Mouse (Mus musculus) midbrain, embryonic 11.5 days (tissue): ENCODE results near the gene Sympk. TPM values are rescaled to one million over a fixed set of nuclear protein-coding genes. Genes with fewer than 3 reads are reported as not detected.

Experiments used
- ATAC-seq: fragments of 200-750 bp; cut with Nextera tagmentation; 2 replicates; pipeline ENCODE4 v1.8.0; 2017; ENCODE audit warnings: moderate TSS enrichment, moderate library complexity; ENCODE audit not compliant: low FRiP score
- DNase-seq: peaks from one replicate; pipeline ENCODE4 v3.0.0; 2015; ENCODE audit warnings: low spot score; ENCODE audit errors: missing footprints
- H3K27ac ChIP-seq: fragments of 300-500 bp; sonication (generic); 2 replicates; pipeline ENCODE4 v1.5.1; 2014; ENCODE audit warnings: low read depth, low read length
- H3K27me3 ChIP-seq: fragments of 300-500 bp; sonication (generic); 2 replicates; pipeline ENCODE4 v1.6.1; 2014; ENCODE audit warnings: mild to moderate bottlenecking, low read length, moderate library complexity, mixed read lengths; ENCODE audit not compliant: control insufficient read depth, insufficient read depth
- H3K36me3 ChIP-seq: fragments of 300-500 bp; sonication (generic); 2 replicates; pipeline ENCODE4 v1.6.1; 2014; ENCODE audit warnings: mild to moderate bottlenecking, low read length, moderate library complexity, mixed read lengths; ENCODE audit not compliant: control insufficient read depth, insufficient read depth
- H3K4me1 ChIP-seq: fragments of 300-500 bp; sonication (generic); 2 replicates; pipeline ENCODE4 v1.6.1; 2014; ENCODE audit warnings: low read length; ENCODE audit not compliant: control insufficient read depth, insufficient read depth
- H3K4me2 ChIP-seq: fragments of 300-500 bp; sonication (generic); 2 replicates; pipeline ENCODE4 v1.6.1; 2014; ENCODE audit warnings: mild to moderate bottlenecking, moderate library complexity
- H3K4me3 ChIP-seq: fragments of 300-500 bp; sonication (generic); 2 replicates; pipeline ENCODE4 v1.5.1; 2014; ENCODE audit warnings: low read depth, low read length
- H3K9ac ChIP-seq: fragments of 300-500 bp; sonication (generic); 2 replicates; pipeline ENCODE4 v1.6.1; 2014; ENCODE audit warnings: low read length
- H3K9me3 ChIP-seq: fragments of 300-500 bp; sonication (generic); 2 replicates; pipeline ENCODE4 v1.6.1; 2016; ENCODE audit warnings: low read length; ENCODE audit not compliant: control insufficient read depth
- WGBS: fragments of 180-500 bp; shearing (Covaris S2); extraction: QIAGEN DNeasy Blood & Tissue Kit; methylation state at CpG from one replicate; pipeline ENCODE4 v1.1.7; 2014; 5-methylcytosine and 5-hydroxymethylcytosine counted together
- polyA plus RNA-seq: library from polyadenylated mRNA; unstranded; fragments of >200 nt; fragmentation: Nextera tagmentation; extraction: Ambion mirVana; gene quantifications from 2 replicates; pipeline ENCODE4 v1.2.1, GENCODE M21; 2014

The Sympk gene
- polyA plus RNA-seq, 1 experiment from 2014 or later = 33.3 TPM

DNA sequence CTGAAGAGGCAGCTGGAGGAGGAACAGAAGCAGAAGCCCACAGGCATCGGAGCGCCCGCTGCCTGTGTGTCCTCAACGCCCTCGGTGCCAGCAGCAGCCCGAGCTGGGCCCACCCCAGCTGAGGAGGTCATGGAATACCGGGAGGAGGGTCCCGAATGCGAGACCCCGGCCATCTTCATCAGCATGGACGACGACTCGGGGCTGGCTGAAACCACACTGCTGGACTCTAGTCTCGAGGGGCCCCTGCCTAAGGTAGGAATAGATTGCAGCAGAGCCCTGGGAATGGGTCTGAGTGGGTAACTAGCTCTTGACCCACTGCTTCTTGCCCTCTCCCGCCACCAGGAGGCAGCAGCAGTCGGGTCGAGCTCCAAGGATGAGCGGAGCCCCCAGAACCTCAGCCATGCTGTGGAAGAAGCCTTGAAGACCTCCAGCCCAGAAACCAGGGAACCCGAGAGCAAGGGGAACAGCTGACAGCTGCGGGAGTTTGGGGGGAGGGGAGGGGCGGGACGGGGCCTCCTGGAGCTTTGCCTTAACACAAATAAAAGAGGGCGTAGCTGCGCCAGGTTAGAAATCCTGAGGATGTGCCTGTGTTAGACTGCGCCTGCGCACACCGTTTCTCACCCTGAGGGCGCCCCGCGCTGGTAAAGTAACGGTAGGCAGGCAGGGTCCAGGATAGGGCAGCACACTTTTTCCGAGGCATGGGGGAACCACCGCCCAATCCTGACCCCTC, 30.0 kb downstream of the Sympk start, which contains the start of gene Rsph6a:
Gene Rsph6a (plus strand): TSS at position 644 of the 730 bp plus-strand sequence.
- peaks cover 20% of the 10 kb centered on the region for H3K36me3 ChIP-seq

DNA sequence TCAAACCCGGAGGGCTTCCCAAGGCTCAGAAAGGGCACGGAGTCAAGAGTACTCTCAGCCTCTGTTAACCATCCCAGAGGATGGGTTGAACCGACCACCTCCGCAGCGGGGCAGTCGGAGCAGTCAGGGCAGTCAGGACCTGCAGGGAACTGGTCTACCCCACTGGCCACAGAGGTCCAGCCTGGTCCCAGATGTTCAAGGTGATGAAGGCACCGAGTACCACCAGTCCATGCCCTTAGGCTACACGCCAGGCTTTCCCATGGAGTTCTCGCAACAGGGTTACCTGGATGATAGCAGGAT, 30.6 kb downstream of the Sympk start:
- DNase-seq = no peak
- H3K4me1 ChIP-seq = peaks cover 6% of the 10 kb centered on the region
- no peaks in the 10 kb centered on the region for H3K27me3 ChIP-seq
- H3K36me3 ChIP-seq = peaks cover 15% of the 10 kb centered on the region
- peak; percentile 58 for ATAC-seq
- no peak overlapping the region for H3K27ac ChIP-seq
- H3K4me2 ChIP-seq = peak overlapping the region; percentile 38
- no peaks in the 10 kb centered on the region for H3K9me3 ChIP-seq
- 65% methylated on average over 9 of the region's 9 CpGs for WGBS
- peak overlapping the region; percentile 35; the same call in 1 of the 2 replicates for H3K9ac ChIP-seq
- H3K4me3 ChIP-seq = 0 out of 2 replicates have a peak overlapping the region, but pooled peaks have one; percentile 22

More for the DNA sequence above, 30.0 kb downstream of the Sympk start, which contains the start of gene Rsph6a:
- 22% methylated on average over 33 of the region's 33 CpGs for WGBS
- H3K27ac ChIP-seq = no peak within 1 kb of the TSS
- H3K9ac ChIP-seq = peak within 1 kb of the TSS; percentile 35
- DNase-seq (peak; percentile 94), ATAC-seq (peak; percentile 81)
- no peaks in the 10 kb centered on the region for H3K27me3 ChIP-seq
- H3K4me3 ChIP-seq = peak within 1 kb of the TSS; percentile 22; the same call in 1 of the 2 replicates
- no peaks in the 10 kb centered on the region for H3K9me3 ChIP-seq
- H3K4me1 ChIP-seq = peaks cover 6% of the 10 kb centered on the region
- peak within 1 kb of the TSS; percentile 38 for H3K4me2 ChIP-seq

DNA sequence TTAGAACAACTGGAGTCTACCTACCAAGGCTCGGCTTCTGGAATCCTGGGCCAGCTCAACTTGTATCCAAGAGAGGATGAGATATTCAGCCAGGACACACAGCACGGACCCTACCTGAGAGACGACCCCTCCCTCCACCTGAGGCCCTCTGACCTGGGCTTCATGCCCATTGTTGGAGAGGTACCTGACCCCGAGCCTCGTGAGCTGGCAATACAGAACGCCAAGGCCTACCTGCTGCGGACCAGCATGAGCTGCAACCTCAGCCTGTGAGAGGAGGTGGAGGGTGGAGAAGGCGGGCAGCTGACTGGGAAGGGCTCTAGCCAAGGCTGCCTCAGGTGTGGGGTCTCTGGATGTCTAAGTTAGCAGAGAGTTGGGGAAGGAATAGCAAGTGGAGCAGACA, 30.9 kb downstream of the Sympk start:
- DNase-seq = no peak
- 93% methylated on average over 8 of the region's 8 CpGs for WGBS
- Histone ChIP-seq H3K4me2 (no peak overlapping the region), H3K27ac (no peak overlapping the region), H3K27me3 (no peaks in the 10 kb centered on the region), H3K4me1 (peaks cover 6% of the 10 kb centered on the region), H3K4me3 (no peak overlapping the region), H3K36me3 (peaks cover 11% of the 10 kb centered on the region; the same call in 1 of the 2 replicates), H3K9me3 (no peaks in the 10 kb centered on the region), H3K9ac (no peak overlapping the region)
- peak; percentile 6; the same call in 1 of the 2 replicates for ATAC-seq

DNA sequence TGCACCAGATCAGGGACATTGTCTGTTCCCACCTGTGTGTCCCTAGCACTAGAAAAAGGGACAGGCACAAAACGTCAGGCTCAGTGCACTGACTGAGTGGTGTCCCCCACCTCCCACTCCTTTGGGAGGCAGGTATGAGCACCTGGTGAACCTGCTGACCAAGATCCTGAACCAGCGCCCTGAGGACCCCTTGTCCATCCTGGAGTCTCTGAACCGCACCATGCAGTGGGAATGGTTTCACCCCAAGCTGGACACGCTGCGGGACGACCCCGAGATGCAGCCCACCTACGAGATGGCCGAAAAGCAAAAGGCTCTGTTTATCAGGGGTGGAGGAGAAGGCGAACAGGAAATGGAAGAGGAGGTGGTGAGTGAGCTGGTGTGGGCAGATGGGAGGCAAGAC, 33.2 kb downstream of the Sympk start:
- no peak overlapping the region for H3K9ac ChIP-seq
- no peaks in the 10 kb centered on the region for H3K9me3 ChIP-seq
- H3K4me3 ChIP-seq = no peak overlapping the region
- ATAC-seq (no peak), DNase-seq (no peak)
- no peak overlapping the region for H3K27ac ChIP-seq
- peaks cover 4% of the 10 kb centered on the region; the same call in 1 of the 2 replicates for H3K36me3 ChIP-seq
- 90% methylated on average over 10 of the region's 10 CpGs for WGBS
- no peaks in the 10 kb centered on the region for H3K27me3 ChIP-seq
- no peak overlapping the region for H3K4me2 ChIP-seq
- peaks cover 6% of the 10 kb centered on the region for H3K4me1 ChIP-seq

DNA sequence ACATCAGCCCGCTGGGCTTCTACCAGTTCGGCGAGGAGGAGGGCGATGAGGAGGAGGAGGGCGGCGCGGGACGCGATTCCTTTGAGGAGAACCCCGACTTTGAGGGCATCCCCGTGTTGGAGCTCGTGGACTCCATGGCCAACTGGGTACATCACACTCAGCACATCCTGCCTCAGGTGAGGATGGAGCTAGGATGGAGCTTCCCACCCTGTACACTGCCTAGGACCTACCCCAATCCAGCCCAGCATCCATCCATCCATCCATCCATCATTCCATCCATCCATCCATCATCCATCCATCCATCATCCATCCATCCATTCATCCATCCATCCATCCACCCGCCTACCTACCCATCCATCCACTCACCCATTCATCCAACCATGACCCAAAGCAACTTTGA, 41.7 kb downstream of the Sympk start:
- Histone ChIP-seq H3K36me3 (no peaks in the 10 kb centered on the region), H3K4me3 (no peak overlapping the region), H3K27me3 (peaks cover 22% of the 10 kb centered on the region), H3K9ac (no peak overlapping the region), H3K4me2 (no peak overlapping the region), H3K4me1 (no peaks in the 10 kb centered on the region), H3K9me3 (peaks cover 2% of the 10 kb centered on the region; the same call in 1 of the 2 replicates), H3K27ac (no peak overlapping the region)
- 54% methylated on average over 13 of the region's 13 CpGs for WGBS
- ATAC-seq (no peak), DNase-seq (no peak)

DNA sequence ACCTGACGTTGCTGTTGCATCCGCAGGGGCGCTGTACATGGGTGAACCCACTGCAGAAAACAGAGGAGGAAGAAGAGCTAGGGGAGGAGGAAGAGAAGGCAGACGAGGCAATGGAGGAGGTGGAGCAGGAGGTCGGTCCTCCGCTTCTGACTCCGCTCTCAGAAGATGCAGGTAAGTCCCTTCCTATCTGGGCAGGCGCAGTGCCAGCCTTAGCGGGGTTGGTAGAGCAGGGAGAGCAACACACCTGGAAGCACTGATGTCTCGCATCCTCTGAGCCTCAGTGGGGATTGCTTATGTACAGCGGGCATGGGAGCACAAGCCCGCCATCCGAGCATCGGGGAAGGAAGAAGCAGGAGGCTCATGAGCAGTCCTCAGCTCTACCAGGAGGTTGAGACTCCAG, 42.9 kb downstream of the Sympk start:
- Histone ChIP-seq H3K27ac (no peak overlapping the region), H3K36me3 (no peaks in the 10 kb centered on the region), H3K4me2 (no peak overlapping the region), H3K27me3 (peaks cover 22% of the 10 kb centered on the region), H3K9ac (no peak overlapping the region), H3K4me3 (no peak overlapping the region), H3K4me1 (no peaks in the 10 kb centered on the region), H3K9me3 (peaks cover 2% of the 10 kb centered on the region; the same call in 1 of the 2 replicates)
- WGBS = 48% methylated on average over 14 of the region's 14 CpGs
- ATAC-seq (no peak), DNase-seq (no peak)

DNA sequence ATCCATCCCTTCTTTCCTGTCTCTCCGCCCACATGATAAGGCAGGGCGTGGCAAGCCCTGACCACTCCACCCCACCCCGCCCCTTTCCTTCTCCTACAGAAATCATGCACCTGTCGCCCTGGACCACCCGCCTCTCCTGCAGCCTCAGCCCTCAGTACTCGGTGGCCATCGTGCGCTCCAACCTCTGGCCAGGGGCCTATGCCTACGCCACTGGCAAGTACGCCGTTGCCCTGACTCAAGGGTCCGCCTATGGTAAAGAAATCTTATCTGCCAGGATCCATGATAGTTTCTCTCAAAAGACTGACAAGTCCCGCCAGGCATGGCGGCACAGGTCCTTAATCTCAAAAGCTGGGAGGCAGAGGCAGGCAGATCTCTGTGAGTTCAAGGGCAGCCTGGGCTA, 43.8 kb downstream of the Sympk start:
- Histone ChIP-seq H3K4me2 (no peak overlapping the region), H3K9me3 (peaks cover 2% of the 10 kb centered on the region; the same call in 1 of the 2 replicates), H3K9ac (no peak overlapping the region), H3K27me3 (peaks cover 22% of the 10 kb centered on the region), H3K4me1 (no peaks in the 10 kb centered on the region), H3K27ac (no peak overlapping the region), H3K4me3 (no peak overlapping the region), H3K36me3 (no peaks in the 10 kb centered on the region)
- DNase-seq (no peak), ATAC-seq (no peak)
- WGBS = 72% methylated on average over 12 of the region's 14 CpGs

DNA sequence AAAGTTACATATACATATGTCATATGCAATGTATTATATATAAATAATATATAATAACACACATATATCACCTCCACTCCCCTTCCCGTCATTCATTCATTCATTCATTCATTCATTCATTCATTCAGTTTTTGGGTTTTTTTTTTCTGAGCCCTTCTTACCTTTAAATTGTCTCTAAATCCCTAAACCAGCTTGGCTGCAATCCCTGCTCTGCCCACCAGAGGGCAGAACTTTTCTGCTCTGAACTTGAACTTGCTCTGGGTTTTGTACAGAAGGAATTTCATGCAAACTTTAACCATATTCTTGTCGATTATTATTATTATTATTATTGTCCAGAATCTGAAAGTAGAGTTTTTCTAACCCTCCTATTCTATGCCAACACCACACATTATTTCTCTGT, 44.5 kb downstream of the Sympk start:
- Histone ChIP-seq H3K4me3 (no peak overlapping the region), H3K36me3 (no peaks in the 10 kb centered on the region), H3K4me2 (no peak overlapping the region), H3K9ac (no peak overlapping the region), H3K27me3 (peaks cover 22% of the 10 kb centered on the region), H3K4me1 (no peaks in the 10 kb centered on the region), H3K27ac (no peak overlapping the region), H3K9me3 (peaks cover 2% of the 10 kb centered on the region; the same call in 1 of the 2 replicates)
- DNase-seq (peak; percentile 98), ATAC-seq (no peak)
- 13% methylated on average over 2 of the region's 2 CpGs for WGBS

DNA sequence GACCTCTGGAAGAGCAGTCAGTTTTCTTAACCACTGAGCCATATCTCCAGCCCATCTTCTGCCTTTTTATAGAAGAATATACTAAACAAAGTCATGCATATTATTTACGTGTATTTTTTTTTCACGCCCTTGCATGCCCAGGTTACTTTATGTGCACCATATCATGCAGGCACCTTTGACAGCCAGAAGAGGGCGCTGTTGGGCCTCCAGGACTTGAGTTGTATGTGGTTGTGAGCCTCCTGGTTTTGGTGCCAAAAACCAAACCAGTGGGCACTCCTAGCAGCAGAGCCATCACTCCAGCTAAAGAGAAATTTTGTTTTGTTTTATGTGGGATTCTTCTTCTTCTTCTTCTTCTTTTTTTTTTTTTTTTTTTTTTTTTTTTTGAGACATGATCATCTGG, 45.3 kb downstream of the Sympk start:
- 51% methylated on average over 3 of the region's 3 CpGs for WGBS
- Histone ChIP-seq H3K27me3 (peaks cover 22% of the 10 kb centered on the region), H3K27ac (no peak overlapping the region), H3K4me2 (no peak overlapping the region), H3K4me1 (no peaks in the 10 kb centered on the region), H3K9ac (no peak overlapping the region), H3K36me3 (no peaks in the 10 kb centered on the region), H3K4me3 (no peak overlapping the region), H3K9me3 (peaks cover 2% of the 10 kb centered on the region; the same call in 1 of the 2 replicates)
- DNase-seq (no peak), ATAC-seq (no peak)
